Mouse (Mus musculus): ENCODE data around the gene Eif4b. TPM values are rescaled to one million over a fixed set of nuclear protein-coding genes. Genes with fewer than 3 reads are reported as not detected.

The Eif4b gene
- total and polyA plus RNA-seq, 3 experiments, result 536 to 652 (median 555) TPM

- DNase-seq (ENCODE audit: extremely low read depth), result no peak
- Histone ChIP-seq H3K27me3 (replicated peaks) (no peaks in the 10 kb centered on the region), H3K4me2 (ENCODE audit: insufficient read depth, low read depth, poor library complexity, severe bottlenecking) (no peak overlapping the region), H3K79me2 (replicated peaks; ENCODE audit: control insufficient read depth, extremely low read depth, insufficient read depth, poor library complexity, severe bottlenecking) (peaks cover 78% of the 10 kb centered on the region), H3K27ac (ENCODE audit: insufficient read depth, low read depth) (no peak overlapping the region), H3K9me3 (replicated peaks; ENCODE audit: low read length) (no peaks in the 10 kb centered on the region), H3K9ac (ENCODE audit: insufficient read depth, low read depth) (no peak overlapping the region), H3K4me3 (replicated peaks in 1 of 3; ENCODE audit: low read depth in 2 of 3, low read length in 2 of 3, poor library complexity in 1 of 3) (no peak overlapping the region), H3K36me3 (replicated peaks in 1 of 2; ENCODE audit: control insufficient read depth in 1 of 2, insufficient read depth in 1 of 2, low read length in 1 of 2) (peaks cover 61 to 94% of the 10 kb centered on the region in 2 experiments), H3K4me1 (ENCODE audit: control insufficient read depth in 1 of 2, insufficient read depth in 2 of 2) (peaks cover 7 to 55% of the 10 kb centered on the region in 2 experiments)
- in situ Hi-C loops (cut with MboI; ENCODE audit: low pct_ligation_motif_present, low pct_unique_long_range_greater_than_20kb, low sequenced_read_pairs) (no loop called here), dilution Hi-C loops (cut with MboI; ENCODE audit: extremely low pct_ligation_motif_present, extremely low pct_unique_long_range_greater_than_20kb, low sequenced_read_pairs) (no loop called here)
- TF ChIP-seq MXI1 (IDR thresholded peaks at IDR 0.05; ENCODE audit: low read depth, low read length) (no peak), NELFE (IDR thresholded peaks at IDR 0.05; ENCODE audit: low read depth, low read length) (no peak), USF2 (conservative IDR thresholded peaks at IDR 0.05; ENCODE audit: low read depth, low read length) (no peak), SMC3 (IDR thresholded peaks at IDR 0.05; ENCODE audit: low read depth, low read length) (no peak), EP300 (IDR thresholded peaks at IDR 0.05; ENCODE audit: low read length) (no peak), BHLHE40 (IDR thresholded peaks at IDR 0.05; ENCODE audit: low read depth, low read length) (no peak), ZMIZ1 (IDR thresholded peaks at IDR 0.05; ENCODE audit: low read depth, low read length) (no peak), JUN (IDR thresholded peaks at IDR 0.05; ENCODE audit: insufficient read depth, low read depth, low read length) (no peak), TCF12 (IDR thresholded peaks at IDR 0.05; ENCODE audit: low read depth, low read length) (no peak), MAZ (IDR thresholded peaks at IDR 0.05; ENCODE audit: low read depth, low read length) (no peak)
Observed at GRCm38 (mm10) chr15:102083028-102083427, 9.5 kb downstream of the Eif4b start.

DNA sequence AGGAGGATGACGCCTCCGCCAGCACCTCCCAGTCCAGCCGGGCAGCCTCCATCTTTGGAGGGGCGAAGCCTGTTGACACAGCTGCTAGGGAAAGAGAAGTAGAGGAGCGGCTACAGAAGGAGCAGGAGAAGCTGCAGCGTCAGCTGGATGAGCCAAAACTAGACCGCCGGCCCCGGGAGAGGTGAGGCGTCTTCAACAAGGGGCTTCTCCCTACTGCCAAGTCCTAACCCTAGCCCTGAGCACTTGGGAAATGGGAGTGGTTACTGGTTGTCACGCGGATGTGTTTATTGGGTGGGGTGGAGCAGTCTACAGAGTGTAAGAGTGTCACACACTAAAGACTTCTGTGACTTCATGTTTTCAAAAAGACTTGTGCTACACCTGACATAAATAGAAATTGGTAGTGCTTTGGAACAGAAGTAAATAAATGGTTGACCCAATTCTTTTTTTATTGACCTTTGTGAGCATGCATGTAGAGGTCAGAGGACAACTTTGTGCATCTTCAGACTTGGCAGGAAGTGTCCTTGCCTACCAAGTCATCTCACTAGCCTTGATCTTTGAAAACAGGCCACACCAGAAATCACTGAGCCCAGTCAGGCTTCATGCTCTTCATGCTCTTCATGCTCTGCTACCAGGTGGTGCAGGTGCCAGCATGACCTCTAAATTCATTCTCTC is 16.5 kb downstream of the Eif4b start:
- Histone ChIP-seq H3K79me2 (replicated peaks; ENCODE audit: control insufficient read depth, extremely low read depth, insufficient read depth, poor library complexity, severe bottlenecking) (peaks cover 28% of the 10 kb centered on the region), H3K4me2 (ENCODE audit: insufficient read depth, low read depth, poor library complexity, severe bottlenecking) (no peak overlapping the region), H3K36me3 (replicated peaks in 1 of 2; ENCODE audit: control insufficient read depth in 1 of 2, insufficient read depth in 1 of 2, low read length in 1 of 2) (peaks cover 89 to 100% of the 10 kb centered on the region in 2 experiments), H3K4me1 (ENCODE audit: control insufficient read depth in 1 of 2, insufficient read depth in 2 of 2) (peaks cover 12 to 73% of the 10 kb centered on the region in 2 experiments), H3K9me3 (replicated peaks; ENCODE audit: low read length) (no peaks in the 10 kb centered on the region), H3K27ac (ENCODE audit: insufficient read depth, low read depth) (0 out of 2 replicates have a peak overlapping the region, but pooled peaks have one; percentile 29), H3K4me3 (replicated peaks in 1 of 3; ENCODE audit: low read depth in 2 of 3, low read length in 2 of 3, poor library complexity in 1 of 3) (no peak overlapping the region), H3K9ac (ENCODE audit: insufficient read depth, low read depth) (no peak overlapping the region), H3K27me3 (replicated peaks) (no peaks in the 10 kb centered on the region)
- dilution Hi-C loops (cut with MboI; ENCODE audit: extremely low pct_ligation_motif_present, extremely low pct_unique_long_range_greater_than_20kb, low sequenced_read_pairs), result no loop called here
- no peak for DNase-seq (ENCODE audit: extremely low read depth)
- in situ Hi-C loops (cut with MboI; ENCODE audit: low pct_ligation_motif_present, low pct_unique_long_range_greater_than_20kb, low sequenced_read_pairs), result no loop called here
- TF ChIP-seq MXI1 (IDR thresholded peaks at IDR 0.05; ENCODE audit: low read depth, low read length) (no peak; the same call in 1 of the 2 replicates), NELFE (IDR thresholded peaks at IDR 0.05; ENCODE audit: low read depth, low read length) (no peak), MYC (IDR thresholded peaks at IDR 0.05; ENCODE audit: low read depth, low read length) (no peak), E2F4 (IDR thresholded peaks at IDR 0.05; ENCODE audit: insufficient replicate concordance, low read depth, low read length) (no peak), ETS1 (conservative IDR thresholded peaks at IDR 0.05; ENCODE audit: low read depth, low read length) (no peak), ZMIZ1 (IDR thresholded peaks at IDR 0.05; ENCODE audit: low read depth, low read length) (no peak), ZKSCAN1 (IDR thresholded peaks at IDR 0.05; ENCODE audit: borderline replicate concordance, low read depth, low read length) (no peak), UBTF (IDR thresholded peaks at IDR 0.05; ENCODE audit: low read depth, low read length) (no peak), RCOR1 (conservative IDR thresholded peaks at IDR 0.05; ENCODE audit: low read depth, low read length) (no peak), POLR2AphosphoS2 (IDR thresholded peaks at IDR 0.05; ENCODE audit: low read depth, low read length) (no peak), IRF4 (IDR thresholded peaks at IDR 0.05; ENCODE audit: low read depth, low read length) (no peak), GABPA (IDR thresholded peaks at IDR 0.05; ENCODE audit: insufficient replicate concordance, low read depth, low read length) (no peak), SMC3 (IDR thresholded peaks at IDR 0.05; ENCODE audit: low read depth, low read length) (no peak), CHD1 (IDR thresholded peaks at IDR 0.05; ENCODE audit: low read depth, low read length) (no peak)
